Mouse (Mus musculus): Measurements from ENCODE around the gene Pde4b. TPM values are rescaled to one million over a fixed set of nuclear protein-coding genes. Genes with fewer than 3 reads are reported as not detected.

The Pde4b gene
- polyA plus RNA-seq, 1 experiment from 2014 or later = 12.1 TPM

GRCm38 (mm10) chr4:102593631-102594030, 506.3 kb downstream of the Pde4b start:
- H3K9me3 ChIP-seq = no peaks in the 10 kb centered on the region
- no peak overlapping the region for H3K4me2 ChIP-seq
- H3K4me3 ChIP-seq (replicated peaks) = no peak overlapping the region
- WGBS = 77% methylated on average over 4 of the region's 4 CpGs
- H3K9ac ChIP-seq = no peak overlapping the region
- H3K36me3 ChIP-seq = no peaks in the 10 kb centered on the region
- no peak overlapping the region for H3K27ac ChIP-seq
- H3K27me3 ChIP-seq (replicated peaks) = no peaks in the 10 kb centered on the region
- no peak for ATAC-seq (ENCODE audit: insufficient read depth, low FRiP score, low read depth)
- 0 out of 2 replicates have a peak, but pooled peaks cover 2% of the 10 kb centered on the region for H3K4me1 ChIP-seq

- Histone ChIP-seq H3K4me1 (no peaks in the 10 kb centered on the region), H3K27me3 (replicated peaks) (no peaks in the 10 kb centered on the region), H3K36me3 (no peaks in the 10 kb centered on the region), H3K9ac (no peak overlapping the region), H3K4me3 (replicated peaks) (no peak overlapping the region), H3K4me2 (no peak overlapping the region), H3K9me3 (no peaks in the 10 kb centered on the region), H3K27ac (no peak overlapping the region)
- no peak for ATAC-seq (ENCODE audit: insufficient read depth, low FRiP score, low read depth)
- 86% methylated on average over 3 of the region's 3 CpGs for WGBS
Measured at GRCm38 (mm10) chr4:102594506-102594905, 507.2 kb downstream of the Pde4b start.

GRCm38 (mm10) chr4:102603968-102604367, 516.6 kb downstream of the Pde4b start:
- no peak overlapping the region for H3K4me3 ChIP-seq (replicated peaks)
- H3K9me3 ChIP-seq = no peaks in the 10 kb centered on the region
- ATAC-seq (ENCODE audit: insufficient read depth, low FRiP score, low read depth) = no peak; the same call in 1 of the 2 replicates
- no peaks in the 10 kb centered on the region for H3K27me3 ChIP-seq (replicated peaks)
- no peak overlapping the region for H3K4me2 ChIP-seq
- WGBS = 40% methylated on average over 3 of the region's 3 CpGs
- H3K4me1 ChIP-seq = no peaks in the 10 kb centered on the region
- H3K9ac ChIP-seq = no peak overlapping the region
- no peak overlapping the region for H3K27ac ChIP-seq
- H3K36me3 ChIP-seq = 0 out of 2 replicates have a peak, but pooled peaks cover 3% of the 10 kb centered on the region

GRCm38 (mm10) chr4:102605231-102605630, 517.9 kb downstream of the Pde4b start:
- no peak overlapping the region for H3K4me3 ChIP-seq (replicated peaks)
- H3K4me2 ChIP-seq = no peak overlapping the region
- no peak for ATAC-seq (ENCODE audit: insufficient read depth, low FRiP score, low read depth)
- no peaks in the 10 kb centered on the region for H3K9me3 ChIP-seq
- no peak overlapping the region for H3K27ac ChIP-seq
- 0 out of 2 replicates have a peak, but pooled peaks cover 3% of the 10 kb centered on the region for H3K36me3 ChIP-seq
- H3K4me1 ChIP-seq = no peaks in the 10 kb centered on the region
- 93% methylated on average over 8 of the region's 8 CpGs for WGBS
- H3K27me3 ChIP-seq (replicated peaks) = no peaks in the 10 kb centered on the region
- no peak overlapping the region for H3K9ac ChIP-seq

- 78% methylated on average over 4 of the region's 4 CpGs for WGBS
- 0 out of 2 replicates have a peak, but pooled peaks cover 3% of the 10 kb centered on the region for H3K36me3 ChIP-seq
- no peak overlapping the region for H3K9ac ChIP-seq
- no peak overlapping the region for H3K4me2 ChIP-seq
- H3K27ac ChIP-seq = no peak overlapping the region
- H3K4me3 ChIP-seq (replicated peaks) = no peak overlapping the region
- no peak for ATAC-seq (ENCODE audit: insufficient read depth, low FRiP score, low read depth)
- H3K27me3 ChIP-seq (replicated peaks) = no peaks in the 10 kb centered on the region
- no peaks in the 10 kb centered on the region for H3K9me3 ChIP-seq
- no peaks in the 10 kb centered on the region for H3K4me1 ChIP-seq
Measured at GRCm38 (mm10) chr4:102605722-102606341, 518.5 kb downstream of the Pde4b start.

GRCm38 (mm10) chr4:102606825-102607224, 519.5 kb downstream of the Pde4b start:
- WGBS = 86% methylated on average over 8 of the region's 8 CpGs
- Histone ChIP-seq H3K4me3 (replicated peaks) (no peak overlapping the region), H3K9ac (no peak overlapping the region), H3K27ac (no peak overlapping the region), H3K36me3 (0 out of 2 replicates have a peak, but pooled peaks cover 3% of the 10 kb centered on the region), H3K4me2 (no peak overlapping the region), H3K9me3 (no peaks in the 10 kb centered on the region), H3K27me3 (replicated peaks) (no peaks in the 10 kb centered on the region), H3K4me1 (no peaks in the 10 kb centered on the region)
- no peak for ATAC-seq (ENCODE audit: insufficient read depth, low FRiP score, low read depth)

- H3K9me3 ChIP-seq = no peaks in the 10 kb centered on the region
- no peak overlapping the region for H3K27ac ChIP-seq
- H3K4me3 ChIP-seq (replicated peaks) = no peak overlapping the region
- H3K36me3 ChIP-seq = 0 out of 2 replicates have a peak, but pooled peaks cover 3% of the 10 kb centered on the region
- no peaks in the 10 kb centered on the region for H3K4me1 ChIP-seq
- no peak for ATAC-seq (ENCODE audit: insufficient read depth, low FRiP score, low read depth)
- H3K27me3 ChIP-seq (replicated peaks) = no peaks in the 10 kb centered on the region
- 78% methylated on average over 7 of the region's 7 CpGs for WGBS
- no peak overlapping the region for H3K4me2 ChIP-seq
- no peak overlapping the region for H3K9ac ChIP-seq
Measured at GRCm38 (mm10) chr4:102607744-102608416, 520.5 kb downstream of the Pde4b start.

GRCm38 (mm10) chr4:102612596-102612995, 525.3 kb downstream of the Pde4b start:
- Histone ChIP-seq H3K27ac (no peak overlapping the region), H3K4me3 (replicated peaks) (no peak overlapping the region), H3K9me3 (no peaks in the 10 kb centered on the region), H3K36me3 (no peaks in the 10 kb centered on the region), H3K9ac (no peak overlapping the region), H3K4me1 (no peaks in the 10 kb centered on the region), H3K4me2 (no peak overlapping the region), H3K27me3 (replicated peaks) (no peaks in the 10 kb centered on the region)
- 92% methylated on average over 4 of the region's 4 CpGs for WGBS
- ATAC-seq (ENCODE audit: insufficient read depth, low FRiP score, low read depth) = no peak

GRCm38 (mm10) chr4:102617774-102618173, 530.4 kb downstream of the Pde4b start:
- Histone ChIP-seq H3K27ac (no peak overlapping the region), H3K36me3 (no peaks in the 10 kb centered on the region), H3K4me2 (no peak overlapping the region), H3K9ac (no peak overlapping the region), H3K4me1 (no peaks in the 10 kb centered on the region), H3K27me3 (replicated peaks) (no peaks in the 10 kb centered on the region), H3K4me3 (replicated peaks) (no peak overlapping the region), H3K9me3 (no peaks in the 10 kb centered on the region)
- WGBS = 48% methylated on average over 4 of the region's 4 CpGs
- ATAC-seq (ENCODE audit: insufficient read depth, low FRiP score, low read depth) = no peak

- Histone ChIP-seq H3K9ac (no peak overlapping the region), H3K4me3 (replicated peaks) (no peak overlapping the region), H3K4me2 (no peak overlapping the region), H3K9me3 (no peaks in the 10 kb centered on the region), H3K27ac (no peak overlapping the region), H3K36me3 (no peaks in the 10 kb centered on the region), H3K4me1 (no peaks in the 10 kb centered on the region), H3K27me3 (replicated peaks) (no peaks in the 10 kb centered on the region)
- 92% methylated on average over 3 of the region's 3 CpGs for WGBS
- ATAC-seq (ENCODE audit: insufficient read depth, low FRiP score, low read depth) = no peak
Measured at GRCm38 (mm10) chr4:102618609-102619008, 531.3 kb downstream of the Pde4b start.

- no peak for ATAC-seq (ENCODE audit: insufficient read depth, low FRiP score, low read depth)
- Histone ChIP-seq H3K4me2 (no peak overlapping the region), H3K36me3 (no peaks in the 10 kb centered on the region), H3K4me3 (replicated peaks) (no peak overlapping the region), H3K27me3 (replicated peaks) (no peaks in the 10 kb centered on the region), H3K9ac (no peak overlapping the region), H3K27ac (no peak overlapping the region), H3K4me1 (no peaks in the 10 kb centered on the region), H3K9me3 (no peaks in the 10 kb centered on the region)
- WGBS = 65% methylated on average over 4 of the region's 5 CpGs
Measured at GRCm38 (mm10) chr4:102620179-102620910, 533.0 kb downstream of the Pde4b start.

GRCm38 (mm10) chr4:102621120-102621519, 533.8 kb downstream of the Pde4b start:
- no peaks in the 10 kb centered on the region for H3K36me3 ChIP-seq
- H3K9ac ChIP-seq = no peak overlapping the region
- no peak overlapping the region for H3K4me2 ChIP-seq
- H3K27me3 ChIP-seq (replicated peaks) = no peaks in the 10 kb centered on the region
- WGBS = 79% methylated on average over 2 of the region's 2 CpGs
- H3K4me1 ChIP-seq = no peaks in the 10 kb centered on the region
- H3K9me3 ChIP-seq = no peaks in the 10 kb centered on the region
- no peak overlapping the region for H3K27ac ChIP-seq
- no peak overlapping the region for H3K4me3 ChIP-seq (replicated peaks)
- no peak for ATAC-seq (ENCODE audit: insufficient read depth, low FRiP score, low read depth)
